Mouse (Mus musculus) liver, postnatal 0 days (tissue): ENCODE measurements around the gene Atp8a1. TPM values are rescaled to one million over a fixed set of nuclear protein-coding genes. Genes with fewer than 3 reads are reported as not detected.

Source experiments
- ATAC-seq: fragments of 200-750 bp; cut with Nextera tagmentation; 2 replicates; pipeline ENCODE4 v1.8.0; 2017; ENCODE audit warnings: mild to moderate bottlenecking, moderate library complexity
- DNase-seq: peaks from one replicate; pipeline ENCODE4 v3.0.0-alpha.2; 2016
- H3K27ac ChIP-seq: fragments of 300-500 bp; sonication (generic); 2 replicates; pipeline ENCODE4 v1.5.1; 2014; ENCODE audit warnings: antibody characterized with exemption, moderate library complexity, mild to moderate bottlenecking, low read depth
- H3K27me3 ChIP-seq: fragments of 300-500 bp; sonication (generic); 2 replicates; pipeline ENCODE4 v1.6.1; 2014; ENCODE audit warnings: low read length, control low read depth, mixed read lengths; ENCODE audit not compliant: insufficient read depth
- H3K36me3 ChIP-seq: fragments of 300-500 bp; sonication (generic); replicated peaks from 2 replicates; pipeline ENCODE4 v1.6.1; 2014; ENCODE audit warnings: mild to moderate bottlenecking, control low read depth, low read length, moderate library complexity, mixed read lengths; ENCODE audit not compliant: insufficient read depth
- H3K4me1 ChIP-seq: fragments of 300-500 bp; sonication (generic); 2 replicates; pipeline ENCODE4 v1.6.1; 2014; ENCODE audit warnings: antibody characterized with exemption, mild to moderate bottlenecking, control low read depth; ENCODE audit not compliant: insufficient read depth
- H3K4me2 ChIP-seq: fragments of 300-500 bp; sonication (generic); 2 replicates; pipeline ENCODE4 v1.6.1; 2014; ENCODE audit warnings: low read depth, mild to moderate bottlenecking, low read length, moderate library complexity, mixed read lengths
- H3K4me3 ChIP-seq: fragments of 300-500 bp; sonication (generic); 2 replicates; pipeline ENCODE4 v1.5.1; 2014; ENCODE audit warnings: low read depth, low read length
- H3K9ac ChIP-seq: fragments of 300-500 bp; sonication (generic); replicated peaks from 2 replicates; pipeline ENCODE4 v1.6.1; 2014; ENCODE audit warnings: mild to moderate bottlenecking, moderate library complexity
- H3K9me3 ChIP-seq: fragments of 300-500 bp; sonication (generic); 2 replicates; pipeline ENCODE4 v1.6.1; 2016; ENCODE audit warnings: mild to moderate bottlenecking, control low read depth, low read length, mixed read lengths
- CTCF ChIP-seq: sonication (generic); IDR thresholded peaks from 2 replicates; pipeline ENCODE4 v1.5.1; 2016; ENCODE audit warnings: antibody characterized with exemption, low read depth
- EP300 ChIP-seq: IDR thresholded peaks from 2 replicates; pipeline ENCODE4 v1.6.1; 2016; ENCODE audit warnings: antibody characterized with exemption, low read depth, mild to moderate bottlenecking
- WGBS: fragments of 180-500 bp; shearing (Covaris S2); extraction: QIAGEN DNeasy Blood & Tissue Kit; methylation state at CpG from one replicate; pipeline ENCODE4 v1.1.7; 2014; ENCODE audit not compliant: insufficient replicate concordance; 5-methylcytosine and 5-hydroxymethylcytosine counted together
- polyA plus RNA-seq: library from polyadenylated mRNA; unstranded; fragments of >200 nt; fragmentation: Nextera tagmentation; extraction: Ambion mirVana; gene quantifications from 2 replicates; pipeline ENCODE4 v1.2.1, GENCODE M21; 2015

Atp8a1 gene
- polyA plus RNA-seq, 1 experiment from 2014 or later: 18.5 TPM

DNA sequence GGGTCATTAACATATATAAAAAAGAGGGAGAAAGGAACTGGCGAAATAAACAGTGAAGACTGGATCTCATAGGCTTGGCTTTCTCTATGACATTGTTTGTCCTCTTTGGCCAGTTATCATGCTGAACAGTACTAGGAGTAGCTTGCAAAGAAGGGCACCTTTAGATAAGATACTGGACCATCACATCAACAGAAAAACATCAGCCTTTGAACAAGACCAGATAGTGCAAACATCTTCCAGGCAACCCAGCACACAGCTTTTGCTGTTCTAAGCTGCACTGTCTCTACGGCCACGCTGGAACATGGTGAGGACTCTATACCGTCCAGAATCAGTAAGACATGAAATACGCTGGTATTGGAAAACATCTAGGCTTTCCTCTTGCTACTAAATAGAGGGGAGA, 33.9 kb downstream of the Atp8a1 start:
- ATAC-seq: no peak
- Histone ChIP-seq H3K4me3 (peak overlapping the region; percentile 47), H3K27ac (no peak overlapping the region; the same call in 1 of the 2 replicates), H3K9me3 (no peaks in the 10 kb centered on the region), H3K4me1 (peaks cover 10% of the 10 kb centered on the region), H3K36me3 (peaks cover 10% of the 10 kb centered on the region), H3K27me3 (no peaks in the 10 kb centered on the region), H3K9ac (peak overlapping the region; percentile 47; the same call in 1 of the 2 replicates), H3K4me2 (peak overlapping the region; percentile 59)
- TF ChIP-seq EP300: peak; percentile 89
- no peak for TF ChIP-seq CTCF
- DNase-seq: no peak
- 59% methylated on average over 5 of the region's 5 CpGs for WGBS

DNA sequence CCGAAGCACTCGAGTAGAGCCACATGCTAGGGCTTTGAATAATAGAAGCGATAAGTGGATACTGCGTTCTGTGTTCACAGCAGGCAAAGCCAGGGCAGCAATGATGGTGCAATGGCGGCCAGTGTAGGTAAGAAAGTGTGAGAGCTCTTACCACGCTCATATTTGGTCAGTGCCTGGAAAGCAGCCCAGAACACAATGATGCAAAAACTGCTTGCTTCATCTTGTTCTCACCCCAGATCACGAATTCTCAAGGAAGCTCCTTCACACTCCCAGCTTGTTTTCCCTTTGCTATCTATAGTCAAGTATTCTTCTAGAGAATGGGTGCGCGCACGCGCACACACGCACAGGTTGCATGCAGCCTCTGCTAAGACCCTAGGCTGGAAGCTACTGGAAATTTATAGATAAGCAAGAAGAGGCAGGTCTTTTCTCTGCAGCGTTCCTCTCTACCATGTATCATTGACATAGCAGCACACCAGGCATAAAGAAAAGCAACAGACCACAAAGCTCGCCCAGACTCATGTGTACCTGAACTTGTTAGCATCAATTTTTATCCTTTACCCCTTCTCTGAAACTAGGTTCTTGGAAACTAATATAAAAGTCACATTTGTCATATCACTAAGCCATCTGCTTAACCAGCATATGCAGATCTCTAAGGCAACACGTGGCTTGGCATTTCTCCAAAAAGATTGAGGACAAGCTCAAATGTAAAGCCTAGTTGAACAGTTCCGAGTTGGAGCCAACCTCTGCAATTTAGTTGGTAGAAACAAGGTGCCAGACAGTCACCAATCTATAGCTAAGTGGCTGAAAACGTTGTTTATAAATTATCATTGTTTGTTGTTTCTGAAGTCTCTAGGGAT, 44.8 kb downstream of the Atp8a1 start:
- peak; percentile 68 for ATAC-seq
- Histone ChIP-seq H3K4me1 (peaks cover 6% of the 10 kb centered on the region), H3K9ac (no peak overlapping the region), H3K27me3 (no peaks in the 10 kb centered on the region), H3K4me2 (no peak overlapping the region), H3K9me3 (no peaks in the 10 kb centered on the region), H3K27ac (peak overlapping the region; percentile 16; the same call in 1 of the 2 replicates), H3K36me3 (peaks cover 30% of the 10 kb centered on the region), H3K4me3 (no peak overlapping the region)
- DNase-seq: no peak
- WGBS: 69% methylated on average over 17 of the region's 17 CpGs
- no peak for TF ChIP-seq CTCF
- TF ChIP-seq EP300: peak; percentile 58

DNA sequence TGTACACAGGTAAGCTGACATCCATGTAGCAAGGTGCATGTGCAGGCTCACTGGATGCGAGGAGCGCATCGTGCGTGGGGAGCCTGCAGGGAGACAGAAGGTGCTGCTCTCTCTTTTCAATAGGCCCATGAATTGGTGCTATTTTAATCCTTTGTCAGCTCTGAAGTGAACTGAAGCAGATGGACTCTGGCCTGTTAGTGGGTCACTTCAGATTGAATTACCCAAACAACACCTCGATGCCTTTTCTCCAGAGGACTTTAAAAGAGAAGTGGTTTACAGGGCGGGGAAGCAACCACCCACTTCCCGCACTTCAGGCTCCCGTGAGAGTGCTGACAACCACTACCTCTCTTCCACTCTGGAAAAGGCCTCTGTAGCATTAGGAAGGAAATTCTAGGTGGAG, 46.4 kb downstream of the Atp8a1 start:
- H3K27me3 ChIP-seq: no peaks in the 10 kb centered on the region
- H3K4me2 ChIP-seq: no peak overlapping the region
- no peaks in the 10 kb centered on the region for H3K9me3 ChIP-seq
- H3K4me1 ChIP-seq: peaks cover 6% of the 10 kb centered on the region
- no peak overlapping the region for H3K4me3 ChIP-seq
- 74% methylated on average over 8 of the region's 8 CpGs for WGBS
- H3K36me3 ChIP-seq: peaks cover 30% of the 10 kb centered on the region
- TF ChIP-seq EP300 (no peak), CTCF (no peak)
- DNase-seq: no peak
- no peak overlapping the region for H3K27ac ChIP-seq
- ATAC-seq: no peak
- H3K9ac ChIP-seq: no peak overlapping the region

DNA sequence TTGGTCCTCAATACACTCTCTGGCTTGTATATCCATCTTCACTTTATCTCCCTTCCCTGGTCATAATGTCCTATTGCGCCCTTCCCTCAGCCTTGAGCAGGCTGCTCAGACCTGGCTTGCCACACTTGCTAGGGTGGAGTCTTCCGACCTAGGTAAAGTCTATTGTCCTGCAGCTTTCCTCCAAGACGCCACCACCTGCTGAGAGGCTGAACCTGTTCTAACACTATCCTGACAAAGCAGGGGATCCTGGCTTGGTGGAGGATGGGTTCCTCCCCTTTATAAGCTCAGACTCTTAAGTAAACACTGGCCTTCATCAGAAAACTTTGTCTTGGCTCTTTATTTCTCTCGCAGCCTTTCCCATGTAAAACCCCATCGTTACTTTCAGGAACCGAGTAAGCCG, 47.4 kb downstream of the Atp8a1 start:
- Histone ChIP-seq H3K9me3 (no peaks in the 10 kb centered on the region), H3K27ac (no peak overlapping the region), H3K9ac (no peak overlapping the region), H3K36me3 (peaks cover 24% of the 10 kb centered on the region), H3K4me3 (no peak overlapping the region), H3K4me2 (no peak overlapping the region), H3K4me1 (peaks cover 6% of the 10 kb centered on the region), H3K27me3 (no peaks in the 10 kb centered on the region)
- 82% methylated on average over 7 of the region's 7 CpGs for WGBS
- ATAC-seq: no peak
- DNase-seq: no peak
- TF ChIP-seq CTCF (no peak), EP300 (no peak)

DNA sequence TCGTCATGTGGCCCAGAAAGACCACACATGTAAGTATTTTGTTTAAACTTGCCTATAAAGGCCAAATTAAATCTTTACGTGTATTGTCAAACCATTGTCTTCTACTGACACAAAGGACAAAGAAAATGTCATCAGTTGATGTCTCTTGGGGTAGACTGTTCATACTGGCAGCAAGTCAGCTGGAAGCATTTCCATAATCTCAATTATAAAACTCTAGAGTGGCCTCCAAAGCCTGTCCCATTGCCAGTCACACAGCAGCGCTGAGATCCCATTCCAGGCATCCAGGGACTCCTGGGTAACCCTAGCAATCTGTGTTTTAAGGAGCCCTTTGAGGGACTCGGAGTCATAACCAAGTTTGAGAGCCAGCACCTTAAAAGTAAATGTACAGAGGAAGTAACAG, 48.9 kb downstream of the Atp8a1 start:
- peaks cover 17% of the 10 kb centered on the region for H3K36me3 ChIP-seq

DNA sequence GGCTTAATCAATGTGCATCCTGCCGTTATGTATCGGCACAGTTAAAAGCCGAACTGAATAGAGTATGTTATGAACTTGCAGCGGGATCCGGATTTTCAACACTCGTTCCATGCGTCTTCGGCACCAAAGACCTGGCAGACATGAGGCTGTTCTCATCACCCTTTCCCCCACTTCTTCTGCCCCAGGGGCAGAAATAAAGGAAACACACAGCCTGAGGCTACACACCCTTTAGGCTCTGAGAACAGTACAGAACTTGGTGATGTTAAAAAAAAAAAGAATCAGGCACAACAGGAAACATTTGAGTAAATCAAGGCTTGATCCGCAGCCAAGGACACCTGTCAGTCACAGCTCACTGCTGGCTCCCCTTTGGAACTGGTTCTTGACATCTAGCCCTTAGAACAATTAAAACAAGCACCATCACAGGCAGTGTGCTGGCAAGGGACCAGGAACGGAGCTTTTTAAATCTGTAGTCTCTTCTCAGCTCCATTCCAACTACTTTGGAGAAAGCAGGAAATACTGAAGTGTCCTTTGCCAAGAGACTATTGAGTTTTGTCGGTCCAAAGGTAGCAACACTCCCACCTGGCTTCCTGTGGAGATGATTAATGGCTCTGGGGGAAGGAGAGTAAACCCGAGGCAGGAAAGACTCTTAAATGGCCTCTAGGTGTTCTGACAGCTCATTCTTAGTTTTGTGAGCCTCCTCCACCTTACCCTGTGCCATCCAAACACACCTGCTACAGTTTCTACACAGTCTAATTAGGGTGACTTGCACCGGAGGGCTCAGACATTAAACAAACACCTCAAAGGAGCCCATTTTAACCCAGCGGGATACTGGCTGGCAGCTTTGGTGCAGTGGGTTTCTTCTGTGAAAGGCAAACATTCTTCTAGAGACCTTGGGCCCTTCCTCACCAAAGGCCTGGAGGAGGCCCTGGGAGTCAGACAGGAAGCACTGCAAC, 50.0 kb downstream of the Atp8a1 start:
- no peak for DNase-seq
- TF ChIP-seq EP300 (no peak), CTCF (no peak)
- no peaks in the 10 kb centered on the region for H3K9me3 ChIP-seq
- H3K36me3 ChIP-seq: peaks cover 16% of the 10 kb centered on the region
- no peak overlapping the region for H3K4me2 ChIP-seq
- H3K27ac ChIP-seq: no peak overlapping the region
- no peak overlapping the region for H3K4me3 ChIP-seq
- H3K9ac ChIP-seq: no peak overlapping the region
- H3K4me1 ChIP-seq: peaks cover 2% of the 10 kb centered on the region
- WGBS: 73% methylated on average over 14 of the region's 14 CpGs
- no peaks in the 10 kb centered on the region for H3K27me3 ChIP-seq
- ATAC-seq: no peak

More for the DNA sequence above, 48.9 kb downstream of the Atp8a1 start:
- Histone ChIP-seq H3K4me3 (no peak overlapping the region), H3K9me3 (no peaks in the 10 kb centered on the region), H3K4me2 (no peak overlapping the region), H3K4me1 (peaks cover 5% of the 10 kb centered on the region), H3K27me3 (no peaks in the 10 kb centered on the region), H3K9ac (no peak overlapping the region), H3K27ac (no peak overlapping the region)
- 92% methylated on average over 4 of the region's 4 CpGs for WGBS
- DNase-seq (no peak), ATAC-seq (no peak)
- TF ChIP-seq CTCF: no peak
- TF ChIP-seq EP300: no peak
